Mouse (Mus musculus) liver, adult 2 months (tissue): ENCODE measurements around the gene Itgae.

Experiments
- CTCF ChIP-seq: fragments of 200-500 bp; IDR thresholded peaks from 2 replicates; pipeline ENCODE4 v1.5.1; 2011; ENCODE audit warnings: low read depth, low read length, control low read depth
- POLR2A ChIP-seq: fragments of 200-500 bp; IDR thresholded peaks from 2 replicates; pipeline ENCODE4 v1.6.1; 2011; ENCODE audit warnings: low read length, control low read depth; ENCODE audit not compliant: insufficient read depth; ENCODE audit errors: extremely low read depth

- TF ChIP-seq POLR2A, result no peak
- TF ChIP-seq CTCF, result no peak
Measured at GRCm38 (mm10) chr11:73108898-73109625, 18.7 kb downstream of the Itgae start.
